Mouse (Mus musculus): Measurements from ENCODE around the gene Otulin.

Gene Otulin

DNA sequence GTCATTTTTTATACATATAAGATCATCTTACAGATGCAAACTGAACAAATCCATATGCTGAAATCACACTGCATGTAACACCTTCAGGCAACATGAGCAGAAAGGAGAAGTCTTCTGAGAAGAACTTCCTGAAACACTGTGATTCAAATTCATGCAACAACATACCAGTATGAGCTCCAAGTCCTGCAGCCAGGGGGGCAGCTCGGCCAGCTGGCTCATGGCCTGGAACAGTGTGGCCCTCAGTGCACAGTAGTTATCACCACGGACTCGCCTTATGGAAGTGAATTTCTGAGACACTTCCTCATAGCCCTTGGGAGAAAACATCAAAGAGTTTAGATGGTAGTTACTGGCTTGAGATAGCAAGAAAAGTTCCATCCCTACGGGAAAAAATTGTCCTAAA, 14.3 kb downstream of the Otulin start:
- CTCF ChIA-PET = interaction anchor here (1.3 kb wide), 1 partner anchor 11 kb away, joined by 3 read pairs; no protein-coding TSS in a partner anchor

DNA sequence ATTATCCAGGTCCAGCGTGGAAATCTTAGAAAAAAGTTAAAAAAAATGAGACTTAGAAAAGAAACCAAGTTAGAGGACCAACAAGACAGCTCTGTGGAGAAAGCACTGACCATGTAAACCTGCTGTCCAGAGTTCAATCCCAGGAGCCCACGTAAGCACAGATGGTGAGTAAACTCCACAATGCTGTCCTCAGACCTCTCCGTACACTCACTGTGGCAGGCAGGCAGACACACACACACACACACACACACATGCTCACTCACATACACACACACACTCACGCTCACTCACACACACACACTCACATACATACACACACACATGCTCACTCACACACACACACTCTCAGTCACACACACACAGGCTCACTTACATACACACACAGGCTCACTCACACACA, 17.2 kb downstream of the Otulin start:
- CTCF ChIA-PET = interaction anchor here (0.5 to 0.8 kb wide), 4 partner anchors 31 to 287 kb away, joined by 3 to 5 read pairs (median 3); no protein-coding TSS in a partner anchor

DNA sequence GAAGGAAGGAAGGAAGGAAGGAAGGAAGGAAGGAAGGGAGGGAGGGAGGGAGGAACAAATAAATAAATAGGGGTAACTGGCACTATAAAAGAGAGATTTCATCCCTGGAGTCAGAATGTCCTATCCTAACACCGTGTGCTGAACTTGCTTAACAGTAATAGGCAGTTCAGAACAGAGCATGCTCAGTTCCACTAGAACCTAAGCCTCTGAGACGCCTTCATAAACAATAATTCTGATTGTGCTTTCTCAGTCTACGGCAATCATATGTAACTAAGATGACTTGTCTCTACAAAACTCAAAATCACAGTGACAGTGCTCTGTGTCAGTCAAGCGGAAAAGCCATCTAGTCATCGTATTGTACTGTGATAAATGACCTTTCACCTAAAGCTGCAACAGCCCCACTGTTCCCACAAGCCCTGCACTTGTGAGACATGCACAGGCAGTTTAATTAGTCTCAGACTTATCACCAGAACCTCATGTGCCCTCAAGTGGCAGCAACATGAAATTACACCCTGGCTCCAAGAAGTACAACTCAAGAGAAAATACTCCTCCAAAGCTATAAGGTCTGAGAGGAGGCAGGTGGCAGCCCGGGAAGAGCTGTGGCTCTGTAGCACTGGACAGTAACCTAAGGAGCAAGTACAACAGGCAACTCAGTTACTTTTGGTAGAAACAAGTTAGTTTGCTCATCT, 17.8 kb downstream of the Otulin start:
- CTCF ChIA-PET = interaction anchor here (0.5 to 0.8 kb wide), 4 partner anchors 30 to 286 kb away, joined by 3 to 5 read pairs (median 3); no protein-coding TSS in a partner anchor

DNA sequence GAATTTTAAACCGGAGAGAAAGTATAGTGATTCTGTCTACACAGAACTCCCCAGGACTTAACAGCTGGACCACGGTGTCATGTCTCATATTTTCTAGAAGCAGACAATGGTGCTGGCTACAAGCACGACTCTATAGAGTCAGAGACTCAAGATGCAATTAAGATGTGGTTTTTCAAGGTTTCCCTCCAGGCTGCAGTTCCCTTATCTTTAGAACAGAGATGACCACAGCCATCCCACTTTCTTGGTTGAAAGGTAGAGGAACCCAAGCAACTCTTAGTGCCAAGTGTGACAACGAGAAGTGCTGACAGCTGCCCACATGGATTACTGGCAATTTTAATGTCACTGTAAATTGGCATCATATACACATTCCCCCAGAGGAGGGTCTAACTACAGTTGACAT, 20.9 kb downstream of the Otulin start:
- CTCF ChIA-PET = interaction anchor here (0.7 kb wide), 1 partner anchor 652 kb away, joined by 21 read pairs; no protein-coding TSS in a partner anchor

DNA sequence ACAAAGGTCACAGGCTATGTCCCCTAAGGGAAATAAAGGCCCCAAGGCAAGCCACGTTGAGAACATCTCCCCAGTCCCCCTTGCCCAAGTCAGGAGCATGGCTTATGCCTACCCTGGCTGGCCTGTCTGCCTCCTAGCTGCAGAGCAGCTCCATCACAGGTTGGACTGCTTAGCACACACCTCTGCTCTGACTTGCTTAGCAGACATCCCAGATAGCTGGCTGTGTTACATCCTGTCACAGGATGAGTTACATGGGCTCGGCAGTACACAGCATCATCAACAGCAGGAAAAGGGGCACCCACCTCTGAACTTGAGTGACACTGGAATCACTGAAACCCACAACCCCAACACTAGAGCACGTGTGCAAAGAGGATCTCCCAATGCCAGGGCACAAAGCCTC, 25.2 kb downstream of the Otulin start:
- CTCF ChIA-PET = no interaction called here

DNA sequence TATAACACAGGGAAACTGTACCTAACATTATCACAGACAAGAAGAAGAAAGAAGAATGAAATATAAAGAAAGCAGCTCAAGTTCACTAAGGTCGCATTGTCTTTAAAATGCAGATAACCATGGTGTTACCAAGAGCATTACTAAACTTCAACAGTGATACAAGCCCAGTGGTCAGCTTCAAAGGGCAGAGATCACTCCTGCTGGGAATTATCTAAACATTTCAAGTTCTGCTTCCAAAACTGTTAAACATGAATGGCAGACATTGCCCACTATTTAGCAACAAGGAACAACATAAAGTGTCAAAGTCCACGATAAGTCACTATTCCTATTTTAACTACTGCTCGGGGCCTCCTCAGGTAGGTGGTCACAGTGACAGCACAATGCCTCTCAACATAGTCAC, 25.9 kb downstream of the Otulin start:
- CTCF ChIA-PET = interaction anchor here (0.6 kb wide), 1 partner anchor 11 kb away, joined by 3 read pairs; no protein-coding TSS in a partner anchor

DNA sequence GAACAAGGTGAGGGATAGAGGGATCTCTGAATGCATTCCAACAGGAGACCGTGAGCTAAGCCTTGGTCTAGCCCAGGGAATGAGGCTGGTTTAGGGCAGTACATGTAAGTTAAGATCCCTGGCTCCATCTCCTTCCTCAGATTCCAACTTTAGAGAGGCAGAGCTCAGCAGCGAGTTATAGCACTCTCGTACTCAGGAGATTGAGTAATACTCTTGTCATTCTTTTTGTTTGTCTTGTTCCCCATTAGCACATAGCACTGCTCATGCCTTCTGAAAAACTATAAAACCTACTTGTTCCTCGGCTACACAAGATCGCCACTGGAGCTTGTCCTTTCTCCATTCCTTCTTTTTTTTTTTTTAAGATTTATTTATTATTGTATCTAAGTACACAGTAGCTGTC, 30.0 kb downstream of the Otulin start:
- CTCF ChIA-PET = no interaction called here

DNA sequence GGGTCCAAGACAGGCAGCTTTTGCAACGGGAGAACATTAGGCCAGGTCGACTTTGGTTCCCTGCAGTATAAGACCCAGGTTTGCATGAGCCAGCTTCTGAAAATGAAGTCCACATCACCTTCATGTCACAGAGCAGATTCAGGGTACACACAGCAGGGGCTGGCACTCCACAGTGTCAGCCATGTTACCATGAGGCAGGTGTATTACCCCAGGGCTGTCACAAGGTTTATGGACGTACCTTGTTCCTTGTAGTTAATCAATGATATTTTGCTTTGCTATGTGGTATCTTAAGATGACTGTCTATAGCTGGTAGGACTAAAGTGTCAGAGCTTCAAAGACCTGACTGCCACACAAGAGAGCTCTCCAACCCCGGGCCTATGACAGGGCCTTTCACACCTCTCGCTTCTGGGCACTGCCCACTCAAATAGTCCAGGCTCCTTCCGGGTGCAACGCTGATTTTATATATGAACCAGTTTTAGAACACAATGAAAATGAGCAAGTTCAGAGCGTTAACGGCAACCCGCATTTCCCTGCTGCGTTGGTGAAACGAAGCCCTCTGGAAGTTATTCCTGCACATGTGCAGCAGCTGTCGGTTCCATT, 31.6 kb downstream of the Otulin start:
- CTCF ChIA-PET = interaction anchor here (0.6 to 1.1 kb wide), 3 partner anchors 9 to 42 kb away, joined by 5 to 18 read pairs (median 10); no protein-coding TSS in a partner anchor

DNA sequence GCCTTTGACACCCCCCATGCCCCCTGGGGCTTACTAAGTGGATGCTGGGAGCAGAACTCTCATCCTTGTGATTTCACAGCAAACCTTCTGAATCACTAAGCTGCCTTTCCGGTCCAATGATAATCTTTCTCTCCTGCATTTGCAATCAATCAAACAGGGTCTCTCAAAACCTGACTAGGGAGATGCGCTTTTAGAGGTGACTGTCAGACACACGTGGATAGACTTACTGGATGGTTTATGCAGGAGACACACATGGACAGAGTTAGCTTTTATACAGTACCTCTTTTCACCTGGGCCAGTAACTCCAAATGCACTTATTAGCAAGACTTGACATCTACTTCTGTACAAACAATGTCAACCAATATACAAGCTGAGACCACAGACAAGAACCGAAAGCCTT, 33.0 kb downstream of the Otulin start:
- CTCF ChIA-PET = no interaction called here

DNA sequence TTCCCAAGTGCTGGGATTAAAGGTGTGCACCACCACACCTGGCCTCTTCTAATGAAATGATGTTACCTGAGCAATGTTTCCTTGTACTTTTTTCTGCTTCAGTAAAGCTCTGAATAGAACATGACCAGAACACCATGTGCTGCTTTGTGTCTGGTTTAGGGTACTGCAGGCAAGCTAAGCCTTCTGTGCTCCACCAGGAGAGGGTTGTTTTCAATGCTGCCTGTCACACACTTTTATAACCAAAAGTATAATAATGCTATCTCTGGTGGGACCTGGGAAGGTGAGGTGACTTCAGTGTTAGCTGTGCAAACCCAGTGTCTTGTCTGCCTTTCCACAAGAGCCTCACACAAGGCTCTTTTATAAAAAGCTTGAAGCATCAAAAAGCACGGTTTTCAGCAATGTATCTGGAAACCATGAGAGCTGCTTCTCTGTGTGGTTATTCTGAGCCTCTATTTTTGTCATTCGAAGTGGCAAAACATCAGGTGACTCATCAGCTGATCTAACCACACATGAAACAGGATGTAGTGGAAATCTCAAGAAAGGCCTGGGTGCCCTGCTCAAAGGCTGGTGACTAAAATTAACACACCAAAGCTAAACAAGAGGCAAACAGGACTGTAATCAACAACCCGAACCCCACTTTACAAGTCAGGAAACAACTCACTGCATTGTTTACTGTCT, 33.9 kb downstream of the Otulin start:
- CTCF ChIA-PET = no interaction called here

DNA sequence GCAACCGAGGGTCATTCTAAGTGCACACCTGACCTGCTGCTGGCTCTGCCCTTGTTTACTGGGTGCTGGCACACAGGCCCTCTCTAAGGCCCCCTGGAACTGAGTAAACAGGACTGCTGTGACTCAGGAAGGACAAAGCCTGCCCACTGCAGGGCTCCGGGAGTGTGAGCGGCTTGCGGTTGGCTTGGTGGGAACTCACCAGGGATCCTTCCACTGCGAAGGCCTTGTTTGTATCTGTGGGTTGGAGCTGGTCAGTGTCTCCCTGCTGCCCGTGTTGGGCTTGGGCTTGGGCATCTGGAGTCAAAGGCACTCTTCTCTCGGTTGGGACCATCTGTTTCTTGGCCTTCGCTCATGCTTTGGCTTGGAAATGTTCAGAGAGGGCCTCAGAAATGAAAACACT, 34.9 kb downstream of the Otulin start:
- CTCF ChIA-PET = interaction anchor here (1.4 kb wide), 1 partner anchor 32 kb away, joined by 3 read pairs; no protein-coding TSS in a partner anchor

DNA sequence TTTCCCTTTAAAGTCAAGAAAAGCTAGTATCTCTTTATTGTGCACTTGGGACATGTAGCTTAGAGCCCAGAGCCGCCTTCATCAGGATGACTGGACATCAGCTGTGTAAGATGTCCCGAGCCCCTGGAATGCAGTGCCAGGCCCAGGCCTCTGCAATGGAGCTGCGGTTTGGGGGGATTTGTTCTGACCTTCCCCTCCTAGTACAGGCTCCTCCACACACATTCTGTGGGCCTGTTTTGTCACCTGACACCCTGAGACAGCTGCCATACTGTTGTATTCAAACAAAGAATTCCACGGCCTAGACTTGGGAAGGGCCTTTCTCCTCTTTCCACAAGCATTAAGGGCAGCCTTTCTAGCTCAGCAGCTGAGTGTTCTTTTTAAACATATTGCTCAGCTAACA, 35.5 kb downstream of the Otulin start:
- CTCF ChIA-PET = interaction anchor here (1.4 kb wide), 1 partner anchor 32 kb away, joined by 3 read pairs; no protein-coding TSS in a partner anchor

DNA sequence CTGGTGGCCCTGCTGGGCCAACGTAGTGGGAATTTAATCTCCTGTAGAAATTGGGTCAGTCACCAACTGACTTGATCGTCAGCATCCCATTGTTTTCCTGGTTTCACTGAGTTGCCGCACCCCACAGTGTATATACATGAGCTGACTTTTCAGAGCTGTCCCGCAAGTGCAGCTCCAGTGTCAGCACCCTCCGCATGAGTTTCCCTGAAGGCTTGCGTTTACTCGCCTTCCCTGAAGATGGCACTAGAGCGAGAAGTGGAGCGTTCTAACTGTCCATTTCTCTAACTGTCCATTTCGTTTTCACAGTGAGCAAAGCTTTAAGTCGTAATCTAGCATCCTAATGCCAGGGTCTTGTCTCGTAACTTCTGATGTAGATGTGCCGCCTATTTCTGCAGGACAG, 36.8 kb downstream of the Otulin start:
- CTCF ChIA-PET = interaction anchor here (0.6 to 1.5 kb wide), 3 partner anchors 10 to 158 kb away, joined by 3 to 8 read pairs (median 3); no protein-coding TSS in a partner anchor

DNA sequence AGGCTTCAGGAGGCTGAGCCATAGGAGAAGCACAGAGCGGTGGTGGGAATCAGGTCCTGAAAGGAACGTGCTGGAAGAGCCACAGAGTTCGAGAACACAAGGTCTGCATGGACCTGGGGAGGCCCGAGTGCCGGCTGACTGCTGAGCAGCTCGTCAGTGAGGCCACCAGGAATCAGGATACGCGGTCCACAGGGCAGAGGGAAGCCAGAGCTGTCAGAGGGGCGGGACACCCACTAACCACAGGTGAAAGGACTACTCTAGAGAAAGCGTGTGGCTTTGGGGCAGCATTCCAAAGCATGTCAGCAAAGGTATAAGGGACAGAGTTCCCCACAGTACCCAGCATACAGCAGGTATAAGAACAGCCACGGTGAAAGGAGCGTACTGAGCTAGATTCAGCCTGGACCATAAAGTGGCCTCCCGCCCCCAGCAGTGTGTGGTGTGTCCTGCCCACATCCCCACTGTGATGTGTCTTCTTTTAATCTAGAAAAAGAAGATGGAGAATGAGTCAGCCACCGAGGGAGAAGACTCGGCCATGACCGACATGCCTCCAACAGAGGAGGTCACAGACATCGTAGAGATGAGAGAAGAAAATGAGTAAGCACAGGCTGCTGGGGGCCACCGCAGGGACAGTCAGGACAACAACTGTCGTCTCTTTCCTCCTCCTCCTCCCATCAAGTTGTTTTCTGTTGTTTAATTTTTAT, 37.7 kb downstream of the Otulin start:
- CTCF ChIA-PET = interaction anchor here (0.8 to 1.5 kb wide), 2 partner anchors 11 to 13 kb away, joined by 3 read pairs; no protein-coding TSS in a partner anchor

DNA sequence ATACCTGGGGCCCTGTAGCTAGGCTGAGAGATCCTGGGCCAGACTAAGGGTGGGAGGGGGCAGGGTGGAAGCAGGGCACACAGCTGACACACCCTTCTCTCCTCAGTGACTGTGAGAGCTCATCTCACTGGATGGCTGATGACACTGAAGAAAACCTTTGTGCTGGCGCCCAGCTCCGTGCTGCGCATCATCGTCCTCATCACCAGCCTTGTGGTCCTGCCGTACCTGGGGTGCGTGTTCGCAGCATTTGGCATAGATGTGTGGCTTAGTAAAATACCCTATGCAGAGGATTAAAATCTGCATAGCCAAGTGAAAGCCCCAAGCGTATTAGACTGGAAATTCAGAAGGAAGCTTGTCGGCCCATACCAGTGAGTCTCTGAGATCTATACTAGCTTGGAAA, 39.7 kb downstream of the Otulin start:
- CTCF ChIA-PET = interaction anchor here (0.9 kb wide), 1 partner anchor 47 kb away, joined by 3 read pairs; no protein-coding TSS in a partner anchor

DNA sequence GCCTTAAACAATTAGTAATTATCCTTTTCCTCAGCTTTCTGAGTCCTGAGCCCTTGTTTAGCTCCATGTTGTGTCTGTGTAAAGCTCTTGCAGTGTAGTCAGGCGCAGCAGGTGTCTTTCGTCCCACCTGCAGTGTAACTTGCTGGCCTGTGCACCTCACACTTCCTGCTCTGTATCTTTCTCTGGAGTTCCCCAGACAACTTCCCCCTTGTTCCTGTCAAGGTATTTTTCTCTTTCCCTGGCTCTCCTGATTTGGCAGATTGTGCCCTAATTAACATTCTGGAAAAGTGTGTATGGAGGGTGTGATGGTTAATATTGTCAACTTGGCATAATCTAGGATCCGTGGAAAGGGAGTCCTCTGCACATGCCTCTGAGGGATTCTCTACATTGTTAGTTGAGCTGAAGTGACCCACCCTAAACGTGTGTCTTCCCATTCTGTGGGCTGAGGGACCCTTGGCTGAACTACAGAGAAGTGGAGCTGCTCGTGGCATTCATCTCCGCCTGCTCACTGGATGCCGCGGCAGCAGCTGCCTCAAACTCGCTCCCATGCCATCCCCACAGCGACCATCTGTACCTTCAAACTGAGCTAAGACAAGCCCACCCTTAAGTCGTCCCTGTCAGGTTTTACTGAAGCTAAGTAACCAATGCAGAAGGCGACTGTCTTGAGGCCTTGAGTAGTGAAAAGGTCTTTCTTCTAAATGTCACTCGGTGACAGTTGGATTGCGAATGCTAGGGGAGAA, 42.2 kb downstream of the Otulin start:
- CTCF ChIA-PET = no interaction called here

DNA sequence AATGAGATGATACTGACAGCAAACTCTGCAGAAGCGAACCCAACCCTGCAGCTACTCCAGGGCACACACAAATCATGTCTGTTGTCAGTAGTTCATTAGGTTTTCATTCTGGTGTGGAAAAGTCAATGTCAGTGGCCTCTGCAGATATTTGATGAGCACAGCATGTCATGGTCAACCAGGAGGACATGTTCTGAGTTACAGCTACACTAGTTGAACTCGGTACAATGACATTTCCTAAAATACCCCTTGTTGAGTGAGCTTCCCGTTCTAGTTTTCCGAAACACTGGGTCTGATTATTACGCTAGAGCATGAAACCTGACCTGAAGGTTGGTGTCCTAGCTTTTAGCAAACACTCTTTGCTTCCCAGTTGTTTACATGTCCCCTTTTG, 44.4 kb downstream of the Otulin start:
- CTCF ChIA-PET = no interaction called here

DNA sequence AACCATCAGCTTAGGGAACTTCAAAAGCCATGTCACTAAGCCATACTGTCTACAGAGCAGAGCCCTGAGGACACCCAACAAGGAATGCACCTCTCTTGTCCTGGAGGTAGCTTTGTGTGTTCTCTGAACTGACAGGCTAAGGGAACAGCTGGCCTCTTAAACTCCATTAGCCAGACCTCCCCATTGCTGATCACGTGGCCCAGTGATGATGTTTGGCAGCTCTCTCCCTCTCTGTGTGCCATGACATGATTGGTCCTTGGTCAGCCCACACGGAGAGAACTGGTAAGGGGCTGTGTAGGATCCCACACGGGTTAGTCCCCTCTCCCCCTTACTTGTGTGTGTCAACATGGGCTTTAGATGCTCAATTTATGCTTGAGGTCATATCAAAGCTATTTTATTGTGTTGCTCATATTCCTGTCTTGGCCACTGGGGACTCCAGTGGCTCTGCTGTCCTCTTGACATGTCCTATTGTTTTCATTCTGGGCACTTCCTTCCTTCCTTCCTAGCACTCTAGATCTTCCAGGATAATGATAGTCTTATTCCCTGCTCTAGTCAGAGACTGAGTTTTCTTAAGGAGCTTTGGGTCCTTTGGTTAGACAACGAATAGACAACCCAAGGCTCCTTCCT, 44.9 kb downstream of the Otulin start:
- CTCF ChIA-PET = no interaction called here

DNA sequence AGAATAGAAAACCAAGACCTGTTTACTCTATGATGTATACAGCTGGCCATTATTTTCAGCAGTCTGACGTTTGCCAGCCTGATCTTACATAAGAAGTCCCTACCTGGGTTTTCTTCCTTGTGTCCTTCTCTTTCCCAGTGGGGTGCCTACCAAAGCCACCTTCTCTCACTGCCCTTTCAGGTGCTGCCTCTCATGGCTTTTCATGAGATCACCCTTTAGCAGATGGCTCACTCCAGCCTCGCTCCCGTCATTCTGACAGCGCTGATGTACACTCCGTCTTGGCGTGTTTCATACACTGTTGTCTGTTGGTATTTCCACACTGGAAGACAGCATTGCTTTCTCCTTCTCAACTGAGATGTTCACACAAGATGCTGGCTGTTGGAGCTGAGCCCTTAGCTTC, 46.9 kb downstream of the Otulin start:
- CTCF ChIA-PET = no interaction called here

DNA sequence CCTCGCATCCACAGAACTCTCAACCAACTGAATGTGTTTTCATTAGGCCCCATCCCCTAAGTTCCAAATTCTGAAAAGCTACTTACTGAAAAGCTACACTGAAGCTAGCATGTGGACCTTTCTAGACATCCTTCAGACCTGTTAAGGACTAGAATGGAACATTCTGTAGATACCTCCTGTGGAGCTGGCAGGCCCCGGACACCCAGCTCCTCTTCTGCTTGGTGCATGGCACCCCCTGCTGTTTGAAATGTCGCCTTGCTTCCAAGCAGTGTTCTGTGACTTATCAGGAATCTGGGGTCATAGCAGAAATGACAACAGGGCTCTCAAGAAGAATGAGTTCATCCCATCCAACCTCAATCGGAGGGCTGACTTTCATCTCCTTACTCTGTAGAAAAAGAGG, 47.5 kb downstream of the Otulin start:
- CTCF ChIA-PET = interaction anchor here (0.9 kb wide), 1 partner anchor 30 kb away, joined by 3 read pairs; no protein-coding TSS in a partner anchor

Measured in spleen, embryonic (tissue).